Mouse (Mus musculus): ENCODE data around the gene Tmem98.

GRCm38 (mm10) chr11:80793386-80793785 lies 16.6 kb upstream of the Tmem98 start:
- TF ChIP-seq CTCF (IDR thresholded peaks at IDR 0.05; ENCODE audit: extremely low read depth, insufficient read depth, insufficient read length, insufficient replicate concordance): no peak
- no peak for TF ChIP-seq POLR2A (IDR thresholded peaks at IDR 0.05; ENCODE audit: low read depth, low read length)

All from spleen, adult 2 months (tissue).